ENCODE assay signal across 22 mouse cellular contexts in the genomic region with DNA sequence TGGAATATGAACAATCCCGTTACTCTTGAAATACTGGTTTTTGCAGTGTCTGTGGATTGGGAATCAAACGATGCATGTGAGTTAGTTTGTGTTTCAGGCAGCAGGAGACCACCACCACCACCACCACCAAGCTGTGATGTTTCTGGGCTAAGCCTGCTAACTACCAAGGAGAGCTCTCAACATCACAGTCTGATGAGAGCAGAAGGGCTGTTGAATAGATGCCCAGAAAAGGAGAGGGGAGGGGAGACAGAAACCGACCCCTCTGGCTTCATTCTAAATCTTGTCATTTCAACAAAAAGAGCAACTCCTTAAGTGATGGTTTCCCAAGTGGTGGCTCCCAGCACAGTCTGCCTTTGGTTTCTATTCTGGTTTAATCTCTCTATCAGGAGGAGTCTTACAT. TPM values are rescaled to one million over a fixed set of nuclear protein-coding genes. Genes with fewer than 3 reads are reported as not detected.
DNase-seq lines count a peak whose midpoint lies in the region; ATAC-seq and TF ChIP-seq lines count a peak whose summit lies in the region.
"Had no signal": no experiment of that assay in that cellular context is flagged by ENCODE, and none has a peak within 500 bp of the region (broad histone marks: within the 10 kb centered on the region; RNA-seq: fewer than 3 reads in every experiment).

No protein-coding gene starts in this region.

- WGBS in hindbrain, embryonic 14.5 days, result 67% methylated on average over 3 of the region's 3 CpGs
- WGBS in hindbrain, embryonic 11.5 days, result 69% methylated on average over 3 of the region's 3 CpGs
- WGBS in lung, embryonic 14.5 days, result 52% methylated on average over 3 of the region's 3 CpGs
- 56% methylated on average over 3 of the region's 3 CpGs for WGBS in midbrain, embryonic 15.5 days

- TF ChIP-seq CTCF in lung, embryonic 14.5 days (IDR thresholded peaks at IDR 0.05; ENCODE audit: low read depth), result no peak

- no peak overlapping the region for H3K4me3 ChIP-seq in hindbrain, embryonic 14.5 days (replicated peaks; ENCODE audit: low read length)
- no peak overlapping the region for H3K4me3 ChIP-seq in hindbrain, embryonic 11.5 days (ENCODE audit: low read depth, low read length)
- no peak overlapping the region for H3K4me3 ChIP-seq in lung, embryonic 14.5 days (ENCODE audit: low read depth, low read length)
- no peak overlapping the region for H3K4me3 ChIP-seq in midbrain, embryonic 15.5 days
- H3K4me3 ChIP-seq: heart, embryonic 10.5 days; liver, embryonic 13.5 days had no signal

- ATAC-seq in hindbrain, embryonic 14.5 days (ENCODE audit: low FRiP score), result peak; percentile 43; the same call in 1 of the 2 replicates
- no peak for ATAC-seq in hindbrain, embryonic 11.5 days (ENCODE audit: low FRiP score)
- no peak for ATAC-seq in lung, embryonic 14.5 days (ENCODE audit: insufficient read depth)
- ATAC-seq in midbrain, embryonic 15.5 days (replicated peaks), result peak; percentile 70; the same call in 1 of the 2 replicates
- ATAC-seq: CD4-positive, CD25-positive, alpha-beta regulatory T cell, adult 4 months; intestine, embryonic 16.5 days had no signal

- H3K9ac ChIP-seq in hindbrain, embryonic 14.5 days, result no peak overlapping the region
- no peak overlapping the region for H3K9ac ChIP-seq in hindbrain, embryonic 11.5 days (ENCODE audit: low read depth, low read length)
- H3K9ac ChIP-seq in lung, embryonic 14.5 days, result no peak overlapping the region
- H3K9ac ChIP-seq in midbrain, embryonic 15.5 days, result no peak overlapping the region
- H3K9ac ChIP-seq: liver, embryonic 13.5 days had no signal

- peak; percentile 77 to 78 for DNase-seq in cerebellum, postnatal 10 days
- DNase-seq in cerebellum, adult 11 months, result no peak
- DNase-seq in hindbrain, embryonic 14.5 days (ENCODE audit: low spot score), result peak; percentile 41
- DNase-seq in hindbrain, embryonic 11.5 days (ENCODE audit: low spot score), result no peak
- DNase-seq in lung, embryonic 14.5 days, result peak; percentile 24
- no peak for DNase-seq in lung, postnatal 10 days
- DNase-seq in spleen, adult 12 weeks (ENCODE audit: low spot score), result no peak
- DNase-seq: cerebellum, adult 18-20 months; gastrocnemius, postnatal 36 days; heart, postnatal 10 days; liver, embryonic 13.5 days had no signal

- no peak overlapping the region for H3K27ac ChIP-seq in hindbrain, embryonic 14.5 days
- no peak overlapping the region for H3K27ac ChIP-seq in hindbrain, embryonic 11.5 days (ENCODE audit: low read depth, low read length)
- no peak overlapping the region for H3K27ac ChIP-seq in lung, embryonic 14.5 days (ENCODE audit: low read depth)
- no peak overlapping the region for H3K27ac ChIP-seq in midbrain, embryonic 15.5 days
- H3K27ac ChIP-seq: heart, embryonic 10.5 days; liver, embryonic 13.5 days had no signal

- no peaks in the 10 kb centered on the region for H3K4me1 ChIP-seq in hindbrain, embryonic 14.5 days (replicated peaks; ENCODE audit: control insufficient read depth, insufficient read depth, low read length)
- H3K4me1 ChIP-seq in hindbrain, embryonic 11.5 days (replicated peaks; ENCODE audit: control insufficient read depth, insufficient read depth, low read length), result no peaks in the 10 kb centered on the region
- no peaks in the 10 kb centered on the region for H3K4me1 ChIP-seq in lung, embryonic 14.5 days (ENCODE audit: insufficient read depth)
- peaks cover 9% of the 10 kb centered on the region; the same call in 1 of the 2 replicates for H3K4me1 ChIP-seq in midbrain, embryonic 15.5 days
- H3K4me1 ChIP-seq: heart, embryonic 10.5 days; liver, embryonic 13.5 days had no signal

- no peak overlapping the region for H3K4me2 ChIP-seq in hindbrain, embryonic 14.5 days (replicated peaks)
- no peak overlapping the region for H3K4me2 ChIP-seq in hindbrain, embryonic 11.5 days (replicated peaks; ENCODE audit: low read depth, low read length)
- no peak overlapping the region for H3K4me2 ChIP-seq in lung, embryonic 14.5 days
- H3K4me2 ChIP-seq in midbrain, embryonic 15.5 days, result no peak overlapping the region
- H3K4me2 ChIP-seq: liver, embryonic 13.5 days had no signal

- H3K36me3 ChIP-seq in hindbrain, embryonic 14.5 days (replicated peaks; ENCODE audit: control insufficient read depth, insufficient read depth), result no peaks in the 10 kb centered on the region
- no peaks in the 10 kb centered on the region for H3K36me3 ChIP-seq in hindbrain, embryonic 11.5 days (ENCODE audit: control insufficient read depth, insufficient read depth, low read length)
- no peaks in the 10 kb centered on the region for H3K36me3 ChIP-seq in lung, embryonic 14.5 days (ENCODE audit: insufficient read depth)
- H3K36me3 ChIP-seq in midbrain, embryonic 15.5 days (replicated peaks), result no peaks in the 10 kb centered on the region
- H3K36me3 ChIP-seq: G1E; heart, embryonic 10.5 days; liver, embryonic 13.5 days had no signal

- H3K27me3 ChIP-seq in hindbrain, embryonic 14.5 days (ENCODE audit: control insufficient read depth, insufficient read depth, low read length), result no peaks in the 10 kb centered on the region
- no peaks in the 10 kb centered on the region for H3K27me3 ChIP-seq in hindbrain, embryonic 11.5 days (ENCODE audit: control insufficient read depth, insufficient read depth, low read length)
- H3K27me3 ChIP-seq in lung, embryonic 14.5 days (ENCODE audit: insufficient read depth, low read length), result no peaks in the 10 kb centered on the region
- no peaks in the 10 kb centered on the region for H3K27me3 ChIP-seq in midbrain, embryonic 15.5 days (replicated peaks)
- H3K27me3 ChIP-seq: liver, embryonic 13.5 days had no signal

- H3K9me3 ChIP-seq in hindbrain, embryonic 14.5 days (ENCODE audit: control insufficient read depth, low read length), result no peaks in the 10 kb centered on the region
- no peaks in the 10 kb centered on the region for H3K9me3 ChIP-seq in hindbrain, embryonic 11.5 days (ENCODE audit: control insufficient read depth, low read length)
- no peaks in the 10 kb centered on the region for H3K9me3 ChIP-seq in lung, embryonic 14.5 days (ENCODE audit: low read depth, low read length)
- H3K9me3 ChIP-seq in midbrain, embryonic 15.5 days, result no peaks in the 10 kb centered on the region
- H3K9me3 ChIP-seq: heart, embryonic 10.5 days; liver, embryonic 13.5 days had no signal

RNA-seq across cellular contexts. Expression of a gene that starts 50.7 kb away (rescaled TPM):
- 0.76 and 0.93 TPM in 2 replicates for polyA plus RNA-seq in hindbrain, embryonic 14.5 days (2014; fragmentation: Nextera tagmentation; extraction: Ambion mirVana)
- 0.36 and 0.45 TPM in 2 replicates for polyA plus RNA-seq in hindbrain, embryonic 11.5 days (2014; fragmentation: Nextera tagmentation; extraction: Ambion mirVana)
- polyA plus RNA-seq in lung, embryonic 14.5 days (2014; fragmentation: Nextera tagmentation; extraction: Ambion mirVana), result 0.29 and 0.31 TPM in 2 replicates
- 0.93 and 1.6 TPM in 2 replicates for polyA plus RNA-seq in midbrain, embryonic 15.5 days (2015; fragmentation: Nextera tagmentation; extraction: Ambion mirVana)
- polyA plus RNA-seq: cortical plate, adult 2 months; G1E had no signal

RNA-seq across cellular contexts. Expression of a gene that starts 54.2 kb away (rescaled TPM):
- polyA plus RNA-seq in hindbrain, embryonic 14.5 days (2014; fragmentation: Nextera tagmentation; extraction: Ambion mirVana), result 0.14 and 0.23 TPM in 2 replicates
- polyA plus RNA-seq in hindbrain, embryonic 11.5 days (2014; fragmentation: Nextera tagmentation; extraction: Ambion mirVana), result not detected in 2 replicates
- 0.08 TPM in 1 of 2 replicates, not detected in the other for polyA plus RNA-seq in lung, embryonic 14.5 days (2014; fragmentation: Nextera tagmentation; extraction: Ambion mirVana)
- 0.14 and 0.17 TPM in 2 replicates for polyA plus RNA-seq in midbrain, embryonic 15.5 days (2015; fragmentation: Nextera tagmentation; extraction: Ambion mirVana)
- polyA plus RNA-seq: G1E; heart, embryonic 10.5 days; liver, embryonic 13.5 days had no signal

RNA-seq across cellular contexts. Expression of a gene that starts 54.3 kb away (rescaled TPM):
- not detected in 2 replicates for polyA plus RNA-seq in hindbrain, embryonic 14.5 days (2014; fragmentation: Nextera tagmentation; extraction: Ambion mirVana)
- polyA plus RNA-seq in hindbrain, embryonic 11.5 days (2014; fragmentation: Nextera tagmentation; extraction: Ambion mirVana), result not detected in 2 replicates
- polyA plus RNA-seq in lung, embryonic 14.5 days (2014; fragmentation: Nextera tagmentation; extraction: Ambion mirVana), result not detected in 2 replicates
- not detected in 2 replicates for polyA plus RNA-seq in midbrain, embryonic 15.5 days (2015; fragmentation: Nextera tagmentation; extraction: Ambion mirVana)
- polyA plus RNA-seq: cortical plate, adult 2 months; G1E; heart, embryonic 10.5 days; intestine, embryonic 16.5 days; kidney, embryonic 16.5 days; limb, embryonic 11.5 days; liver, embryonic 13.5 days; lung, embryonic 16.5 days; small intestine, adult 2 months; stomach, embryonic 14.5 days had no signal

Comparison
In these comparisons a context has a peak if more than half of its experiments do, and no peak if none do; other contexts are left out.
1. DNase-seq: peak in cerebellum, postnatal 10 days (2 of 2), hindbrain, embryonic 14.5 days (single experiment) and lung, embryonic 14.5 days (single experiment); none in cerebellum, adult 11 months (single experiment), hindbrain, embryonic 11.5 days (single experiment), lung, postnatal 10 days (single experiment) and spleen, adult 12 weeks (single experiment).
2. ATAC-seq: peak in hindbrain, embryonic 14.5 days (single experiment) and midbrain, embryonic 15.5 days (single experiment); none in hindbrain, embryonic 11.5 days (single experiment) and lung, embryonic 14.5 days (single experiment).